Mouse (Mus musculus) testis, adult 2 months (tissue): ENCODE data around the gene Zfp433.
"Not testable (repeated sequence)": the region's sequence is repeated elsewhere in the genome, so short reads cannot be mapped to it uniquely, and the experiment has no call there.

Experiments used
- CTCF ChIP-seq: fragments of 200-500 bp; IDR thresholded peaks from 2 replicates; pipeline ENCODE4 v1.5.1; 2012; ENCODE audit warnings: low read depth, mild to moderate bottlenecking, inconsistent platforms, low read length, moderate library complexity; ENCODE audit not compliant: control insufficient read depth, insufficient read depth, insufficient replicate concordance
- POLR2A ChIP-seq: fragments of 200-500 bp; IDR thresholded peaks from 2 replicates; pipeline ENCODE4 v1.6.1; 2012; ENCODE audit warnings: low read depth, mild to moderate bottlenecking, inconsistent platforms, low read length, moderate library complexity; ENCODE audit not compliant: control insufficient read depth

- not testable (repeated sequence) for TF ChIP-seq POLR2A, CTCF
Observed at GRCm38 (mm10) chr10:81770506-81771403, 66.1 kb downstream of the Zfp433 start, which contains the start of gene Gm3055.
